Mouse (Mus musculus) hindbrain, embryonic 14.5 days (tissue): Measurements from ENCODE around the gene AW549877. TPM values are rescaled to one million over a fixed set of nuclear protein-coding genes. Genes with fewer than 3 reads are reported as not detected.

Experiments used
- ATAC-seq: fragments of 200-750 bp; cut with Nextera tagmentation; 2 replicates; pipeline ENCODE4 v1.8.0; 2017; ENCODE audit warnings: moderate number of reproducible peaks, mild to moderate bottlenecking, moderate TSS enrichment, moderate library complexity; ENCODE audit not compliant: low FRiP score
- DNase-seq: peaks from one replicate; pipeline ENCODE4 v3.0.0-alpha.2; 2015; ENCODE audit warnings: low spot score
- H3K27ac ChIP-seq: fragments of 300-500 bp; sonication (generic); 2 replicates; pipeline ENCODE4 v1.5.1; 2014; ENCODE audit warnings: mild to moderate bottlenecking, moderate library complexity
- H3K27me3 ChIP-seq: fragments of 300-500 bp; sonication (generic); 2 replicates; pipeline ENCODE4 v1.6.1; 2014; ENCODE audit warnings: mild to moderate bottlenecking, low read length, mixed read lengths; ENCODE audit not compliant: control insufficient read depth, insufficient read depth
- H3K36me3 ChIP-seq: fragments of 300-500 bp; sonication (generic); replicated peaks from 2 replicates; pipeline ENCODE4 v1.6.1; 2014; ENCODE audit not compliant: control insufficient read depth, insufficient read depth
- H3K4me1 ChIP-seq: fragments of 300-500 bp; sonication (generic); replicated peaks from 2 replicates; pipeline ENCODE4 v1.6.1; 2014; ENCODE audit warnings: antibody characterized with exemption, low read length, mixed read lengths; ENCODE audit not compliant: control insufficient read depth, insufficient read depth
- H3K4me2 ChIP-seq: fragments of 300-500 bp; sonication (generic); replicated peaks from 2 replicates; pipeline ENCODE4 v1.6.1; 2014; ENCODE audit warnings: mild to moderate bottlenecking, moderate library complexity
- H3K4me3 ChIP-seq: fragments of 300-500 bp; sonication (generic); replicated peaks from 2 replicates; pipeline ENCODE4 v1.5.1; 2014; ENCODE audit warnings: mild to moderate bottlenecking, low read length
- H3K9ac ChIP-seq: fragments of 300-500 bp; sonication (generic); 2 replicates; pipeline ENCODE4 v1.6.1; 2014
- H3K9me3 ChIP-seq: fragments of 300-500 bp; sonication (generic); 2 replicates; pipeline ENCODE4 v1.6.1; 2016; ENCODE audit warnings: low read length; ENCODE audit not compliant: control insufficient read depth
- WGBS: fragments of 180-500 bp; shearing (Covaris S2); extraction: QIAGEN DNeasy Blood & Tissue Kit; methylation state at CpG from one replicate; pipeline ENCODE4 v1.1.7; 2014; 5-methylcytosine and 5-hydroxymethylcytosine counted together
- polyA plus RNA-seq: library from polyadenylated mRNA; unstranded; fragments of >200 nt; fragmentation: Nextera tagmentation; extraction: Ambion mirVana; gene quantifications from 2 replicates; pipeline ENCODE4 v1.2.1, GENCODE M21; 2014

Gene AW549877
- polyA plus RNA-seq, 1 experiment from 2014 or later: 56.5 TPM

- no peak for ATAC-seq
- peaks cover 23% of the 10 kb centered on the region for H3K36me3 ChIP-seq
- 25% methylated on average over 14 of the region's 14 CpGs for WGBS
- H3K4me2 ChIP-seq: peak overlapping the region; percentile 73
- no peak for DNase-seq
- H3K4me3 ChIP-seq: peak overlapping the region; percentile 82
- H3K4me1 ChIP-seq: peaks cover 19% of the 10 kb centered on the region
- H3K27me3 ChIP-seq: no peaks in the 10 kb centered on the region
- peak overlapping the region; percentile 80 for H3K9ac ChIP-seq
- no peaks in the 10 kb centered on the region for H3K9me3 ChIP-seq
- peak overlapping the region; percentile 94 for H3K27ac ChIP-seq
Measured at GRCm38 (mm10) chr15:3994852-3995447, 594 bp downstream of the AW549877 start.

GRCm38 (mm10) chr15:3987981-3988380 lies 7.6 kb downstream of the AW549877 start:
- H3K9me3 ChIP-seq: no peaks in the 10 kb centered on the region
- H3K9ac ChIP-seq: no peak overlapping the region
- ATAC-seq: no peak
- DNase-seq: peak; percentile 60
- H3K36me3 ChIP-seq: peaks cover 83% of the 10 kb centered on the region
- no peak overlapping the region for H3K4me3 ChIP-seq
- WGBS: 73% methylated on average over 2 of the region's 2 CpGs
- H3K27ac ChIP-seq: no peak overlapping the region
- no peak overlapping the region for H3K4me2 ChIP-seq
- H3K27me3 ChIP-seq: no peaks in the 10 kb centered on the region
- no peaks in the 10 kb centered on the region for H3K4me1 ChIP-seq

- Histone ChIP-seq H3K9me3 (no peaks in the 10 kb centered on the region), H3K27ac (no peak overlapping the region), H3K36me3 (peaks cover 69% of the 10 kb centered on the region), H3K4me2 (no peak overlapping the region), H3K4me3 (no peak overlapping the region), H3K27me3 (no peaks in the 10 kb centered on the region), H3K9ac (no peak overlapping the region), H3K4me1 (no peaks in the 10 kb centered on the region)
- DNase-seq (no peak), ATAC-seq (no peak)
- 79% methylated on average over 2 of the region's 2 CpGs for WGBS
Measured at GRCm38 (mm10) chr15:3984876-3985275, 10.7 kb downstream of the AW549877 start.

- Histone ChIP-seq H3K27ac (no peak overlapping the region), H3K4me1 (no peaks in the 10 kb centered on the region), H3K36me3 (peaks cover 51% of the 10 kb centered on the region), H3K4me3 (no peak overlapping the region), H3K4me2 (no peak overlapping the region), H3K9me3 (no peaks in the 10 kb centered on the region), H3K9ac (no peak overlapping the region), H3K27me3 (no peaks in the 10 kb centered on the region)
- ATAC-seq (no peak), DNase-seq (no peak)
- WGBS: 96% methylated on average over 5 of the region's 5 CpGs
Measured at GRCm38 (mm10) chr15:3982732-3983131, 12.8 kb downstream of the AW549877 start.

- Histone ChIP-seq H3K36me3 (peaks cover 28% of the 10 kb centered on the region), H3K4me3 (peak overlapping the region; percentile 53), H3K4me2 (peak overlapping the region; percentile 58), H3K9ac (peak overlapping the region; percentile 86), H3K27ac (peak overlapping the region; percentile 93), H3K4me1 (no peaks in the 10 kb centered on the region), H3K27me3 (no peaks in the 10 kb centered on the region), H3K9me3 (no peaks in the 10 kb centered on the region)
- DNase-seq (no peak), ATAC-seq (no peak)
- 90% methylated on average over 3 of the region's 3 CpGs for WGBS
Measured at GRCm38 (mm10) chr15:3979871-3980270, 15.7 kb downstream of the AW549877 start.

- DNase-seq (peak; percentile 62), ATAC-seq (peak; percentile 95)
- H3K4me3 ChIP-seq: peak within 1 kb of the TSS; percentile 53
- under 1% methylated on average over 60 of the region's 61 CpGs for WGBS
- no peaks in the 10 kb centered on the region for H3K9me3 ChIP-seq
- peaks cover 22% of the 10 kb centered on the region for H3K36me3 ChIP-seq
- H3K4me1 ChIP-seq: no peaks in the 10 kb centered on the region
- peak within 1 kb of the TSS; percentile 93 for H3K27ac ChIP-seq
- H3K27me3 ChIP-seq: no peaks in the 10 kb centered on the region
- peak within 1 kb of the TSS; percentile 86 for H3K9ac ChIP-seq
- H3K4me2 ChIP-seq: peak within 1 kb of the TSS; percentile 58
Measured at GRCm38 (mm10) chr15:3979061-3979848, 16.3 kb downstream of the AW549877 start, which contains the start of gene Fbxo4. Gene Fbxo4, minus strand, starts transcription at chr15:3979573.

- Histone ChIP-seq H3K9ac (no peak overlapping the region), H3K4me3 (0 out of 2 replicates have a peak overlapping the region, but pooled peaks have one; percentile 53), H3K36me3 (peaks cover 12% of the 10 kb centered on the region; the same call in 1 of the 2 replicates), H3K4me1 (no peaks in the 10 kb centered on the region), H3K9me3 (no peaks in the 10 kb centered on the region), H3K27ac (no peak overlapping the region), H3K27me3 (no peaks in the 10 kb centered on the region), H3K4me2 (peak overlapping the region; percentile 58; the same call in 1 of the 2 replicates)
- no peak for DNase-seq
- 94% methylated on average over 2 of the region's 2 CpGs for WGBS
- no peak for ATAC-seq
Measured at GRCm38 (mm10) chr15:3978279-3978678, 17.3 kb downstream of the AW549877 start.

GRCm38 (mm10) chr15:3973300-3973699 lies 22.2 kb downstream of the AW549877 start:
- no peaks in the 10 kb centered on the region for H3K4me1 ChIP-seq
- H3K9me3 ChIP-seq: no peaks in the 10 kb centered on the region
- no peak overlapping the region for H3K4me3 ChIP-seq
- no peak overlapping the region for H3K4me2 ChIP-seq
- WGBS: 93% methylated on average over 3 of the region's 3 CpGs
- H3K9ac ChIP-seq: no peak overlapping the region
- H3K27me3 ChIP-seq: no peaks in the 10 kb centered on the region
- no peak for DNase-seq
- H3K27ac ChIP-seq: no peak overlapping the region
- peaks cover 18% of the 10 kb centered on the region for H3K36me3 ChIP-seq
- no peak for ATAC-seq

- no peaks in the 10 kb centered on the region for H3K4me1 ChIP-seq
- no peak overlapping the region for H3K4me2 ChIP-seq
- no peak overlapping the region for H3K4me3 ChIP-seq
- H3K27me3 ChIP-seq: no peaks in the 10 kb centered on the region
- ATAC-seq (no peak), DNase-seq (no peak)
- 97% methylated on average over 6 of the region's 6 CpGs for whole genome bisulfite sequencing
- H3K9ac ChIP-seq: no peak overlapping the region
- no peak overlapping the region for H3K27ac ChIP-seq
- H3K9me3 ChIP-seq: no peaks in the 10 kb centered on the region
- peaks cover 19% of the 10 kb centered on the region for H3K36me3 ChIP-seq
Measured at GRCm38 (mm10) chr15:3970193-3970592, 25.4 kb downstream of the AW549877 start.
